Mouse (Mus musculus) lung, postnatal 0 days (tissue): ENCODE data around the gene Gm6899. TPM values are rescaled to one million over a fixed set of nuclear protein-coding genes. Genes with fewer than 3 reads are reported as not detected.

Source experiments
- ATAC-seq: fragments of 200-750 bp; cut with Nextera tagmentation; 2 replicates; pipeline ENCODE4 v1.8.0; 2017; ENCODE audit warnings: moderate library complexity
- DNase-seq: peaks from one replicate; pipeline ENCODE4 v3.0.0-alpha.2; 2016; ENCODE audit warnings: low spot score
- H3K27ac ChIP-seq: fragments of 300-500 bp; sonication (generic); 2 replicates; pipeline ENCODE4 v1.5.1; 2014; ENCODE audit warnings: antibody characterized with exemption, mild to moderate bottlenecking, low read length, mixed read lengths
- H3K27me3 ChIP-seq: fragments of 300-500 bp; sonication (generic); replicated peaks from 2 replicates; pipeline ENCODE4 v1.6.1; 2014; ENCODE audit warnings: low read length, mixed read lengths; ENCODE audit not compliant: insufficient read depth
- H3K36me3 ChIP-seq: fragments of 300-500 bp; sonication (generic); 2 replicates; pipeline ENCODE4 v1.6.1; 2014; ENCODE audit warnings: low read length, mixed read lengths; ENCODE audit not compliant: insufficient read depth
- H3K4me1 ChIP-seq: fragments of 300-500 bp; sonication (generic); 2 replicates; pipeline ENCODE4 v1.6.1; 2014; ENCODE audit warnings: antibody characterized with exemption, low read depth, low read length, mixed read lengths; ENCODE audit not compliant: insufficient read depth
- H3K4me2 ChIP-seq: fragments of 300-500 bp; sonication (generic); replicated peaks from 2 replicates; pipeline ENCODE4 v1.6.1; 2014; ENCODE audit warnings: low read depth, mild to moderate bottlenecking, low read length, moderate library complexity, mixed read lengths
- H3K4me3 ChIP-seq: fragments of 300-500 bp; sonication (generic); 2 replicates; pipeline ENCODE4 v1.5.1; 2014; ENCODE audit warnings: low read depth, low read length
- H3K9ac ChIP-seq: fragments of 300-500 bp; sonication (generic); replicated peaks from 2 replicates; pipeline ENCODE4 v1.6.1; 2014; ENCODE audit warnings: low read depth, mild to moderate bottlenecking
- H3K9me3 ChIP-seq: fragments of 300-500 bp; sonication (generic); 2 replicates; pipeline ENCODE4 v1.6.1; 2016; ENCODE audit warnings: low read length, mixed read lengths
- CTCF ChIP-seq: IDR thresholded peaks from 2 replicates; pipeline ENCODE4 v1.5.1; 2016; ENCODE audit warnings: antibody characterized with exemption, mild to moderate bottlenecking
- EP300 ChIP-seq: IDR thresholded peaks from 2 replicates; pipeline ENCODE4 v1.6.1; 2016; ENCODE audit warnings: antibody characterized with exemption, mild to moderate bottlenecking, control low read depth
- WGBS: fragments of 180-500 bp; shearing (Covaris S2); extraction: QIAGEN DNeasy Blood & Tissue Kit; methylation state at CpG from one replicate; pipeline ENCODE4 v1.1.7; 2014; 5-methylcytosine and 5-hydroxymethylcytosine counted together
- polyA plus RNA-seq: library from polyadenylated mRNA; unstranded; fragments of >200 nt; fragmentation: Nextera tagmentation; extraction: Ambion mirVana; gene quantifications from 2 replicates; pipeline ENCODE4 v1.2.1, GENCODE M21; 2015

Gene Gm6899
- polyA plus RNA-seq, 1 experiment from 2014 or later, result 0.27 TPM

DNA sequence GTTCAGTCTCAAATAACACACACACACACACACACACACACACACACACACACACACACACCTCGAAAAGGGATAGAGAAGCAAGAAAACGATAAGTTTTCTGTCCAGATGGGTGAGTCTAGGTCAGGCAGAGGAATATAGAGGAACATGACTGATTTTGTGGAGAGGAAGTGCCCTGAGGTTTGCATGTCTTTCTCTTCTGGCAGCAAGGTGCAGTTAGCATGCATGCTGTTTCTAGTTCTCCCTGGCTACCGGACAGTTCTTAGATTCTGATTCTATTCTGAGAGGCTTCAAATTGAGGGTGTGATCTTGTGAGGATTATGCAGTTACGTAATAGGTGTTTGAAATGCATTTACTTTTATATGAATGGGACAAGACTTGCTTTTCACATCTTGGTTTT is 7.7 kb downstream of the Gm6899 start:
- H3K9ac ChIP-seq, result no peak overlapping the region
- H3K36me3 ChIP-seq, result no peaks in the 10 kb centered on the region
- WGBS, result 76% methylated on average over 4 of the region's 4 CpGs
- no peaks in the 10 kb centered on the region for H3K9me3 ChIP-seq
- H3K4me2 ChIP-seq, result no peak overlapping the region
- TF ChIP-seq CTCF (no peak), EP300 (no peak)
- DNase-seq (no peak), ATAC-seq (no peak)
- H3K4me1 ChIP-seq, result no peaks in the 10 kb centered on the region
- H3K27me3 ChIP-seq, result no peaks in the 10 kb centered on the region
- H3K4me3 ChIP-seq, result no peak overlapping the region
- H3K27ac ChIP-seq, result no peak overlapping the region

DNA sequence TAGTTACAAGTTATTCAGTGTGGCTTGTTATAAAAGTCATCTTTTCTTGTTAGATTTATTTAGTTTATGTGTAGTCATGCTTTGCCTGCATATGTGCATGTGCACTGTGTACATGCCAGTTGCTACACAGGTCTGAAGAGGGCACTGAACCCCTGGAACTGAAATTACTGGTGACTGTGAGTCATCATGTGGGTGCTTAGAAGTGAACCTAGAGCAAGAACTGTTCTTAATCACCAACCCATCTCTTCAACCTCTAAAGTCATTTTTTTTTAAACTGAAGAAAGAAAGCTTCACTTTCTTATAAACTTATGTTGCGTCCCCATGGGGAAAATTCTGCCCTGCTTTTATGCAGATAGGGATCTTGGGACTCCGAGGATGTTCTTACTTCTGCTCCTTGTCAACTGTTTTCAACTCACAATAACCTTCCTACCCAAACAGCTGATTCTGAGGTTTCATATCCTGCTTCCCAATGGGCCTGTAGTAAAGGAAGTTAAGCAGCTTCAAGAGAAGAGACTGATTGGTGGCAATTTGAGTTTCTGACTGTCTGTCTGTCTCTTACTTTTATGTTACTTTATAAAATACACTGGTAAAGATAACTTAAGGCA is 8.6 kb downstream of the Gm6899 start:
- TF ChIP-seq CTCF (no peak), EP300 (no peak)
- Histone ChIP-seq H3K27me3 (no peaks in the 10 kb centered on the region), H3K9me3 (no peaks in the 10 kb centered on the region), H3K9ac (no peak overlapping the region), H3K36me3 (no peaks in the 10 kb centered on the region), H3K4me1 (no peaks in the 10 kb centered on the region), H3K4me2 (no peak overlapping the region), H3K4me3 (no peak overlapping the region), H3K27ac (no peak overlapping the region)
- ATAC-seq (no peak), DNase-seq (no peak)
- WGBS, result 78% methylated on average over 2 of the region's 2 CpGs

DNA sequence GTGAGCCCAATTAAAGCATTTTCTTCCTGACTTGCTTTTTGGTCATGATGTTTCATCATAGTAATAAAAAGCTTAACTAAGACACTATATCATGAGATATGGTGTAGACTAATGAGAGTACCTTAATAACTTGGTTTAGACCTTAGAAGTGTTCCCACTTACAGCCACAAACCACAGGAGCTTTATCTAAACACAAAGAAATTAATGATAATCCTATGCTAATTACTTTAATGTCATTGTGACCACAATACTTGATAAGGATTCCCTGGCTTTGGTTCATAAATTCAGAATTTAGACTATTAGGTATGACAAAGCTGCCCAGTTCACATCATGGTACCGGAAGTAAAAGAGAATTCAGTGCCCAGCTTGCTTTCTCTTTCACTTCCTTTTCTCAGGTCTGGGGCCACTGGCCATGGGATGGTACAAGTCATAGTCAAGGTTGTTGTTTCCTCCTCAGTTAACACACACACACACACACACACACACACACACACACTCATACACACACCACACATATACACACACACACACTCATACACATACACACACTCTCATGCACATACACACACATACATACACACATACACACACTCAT is 11.1 kb downstream of the Gm6899 start:
- TF ChIP-seq EP300 (no peak), CTCF (no peak)
- Histone ChIP-seq H3K9ac (no peak overlapping the region), H3K4me1 (no peaks in the 10 kb centered on the region), H3K36me3 (no peaks in the 10 kb centered on the region), H3K27me3 (no peaks in the 10 kb centered on the region), H3K4me3 (no peak overlapping the region), H3K27ac (no peak overlapping the region), H3K9me3 (no peaks in the 10 kb centered on the region), H3K4me2 (no peak overlapping the region)
- ATAC-seq, result no peak
- no peak for DNase-seq
- 95% methylated on average over 1 of the region's 1 CpGs for WGBS

DNA sequence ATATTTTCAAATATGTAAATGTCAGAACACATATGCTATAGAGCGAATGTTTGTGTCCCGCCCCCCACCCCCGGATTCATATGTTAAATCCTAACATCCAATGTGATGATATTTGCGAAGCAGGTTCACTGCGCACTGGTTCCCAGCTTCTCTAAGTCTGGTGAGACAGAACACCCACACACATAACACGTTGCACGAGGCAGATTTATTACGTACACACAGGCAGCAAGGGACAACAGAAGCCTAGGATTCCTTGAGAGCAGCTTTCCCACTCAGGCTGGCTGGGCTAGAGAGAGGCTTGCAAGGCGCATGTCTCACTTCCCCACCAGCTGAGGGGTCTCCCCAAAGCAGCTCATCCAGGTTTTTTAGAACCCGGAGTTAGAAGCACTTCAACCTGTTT is 15.8 kb downstream of the Gm6899 start:
- Histone ChIP-seq H3K27ac (no peak overlapping the region), H3K4me3 (no peak overlapping the region), H3K9ac (no peak overlapping the region), H3K36me3 (no peaks in the 10 kb centered on the region), H3K4me1 (no peaks in the 10 kb centered on the region), H3K4me2 (no peak overlapping the region), H3K27me3 (no peaks in the 10 kb centered on the region), H3K9me3 (no peaks in the 10 kb centered on the region)
- WGBS, result 68% methylated on average over 10 of the region's 10 CpGs
- DNase-seq (no peak), ATAC-seq (no peak)
- TF ChIP-seq CTCF (no peak), EP300 (no peak)

DNA sequence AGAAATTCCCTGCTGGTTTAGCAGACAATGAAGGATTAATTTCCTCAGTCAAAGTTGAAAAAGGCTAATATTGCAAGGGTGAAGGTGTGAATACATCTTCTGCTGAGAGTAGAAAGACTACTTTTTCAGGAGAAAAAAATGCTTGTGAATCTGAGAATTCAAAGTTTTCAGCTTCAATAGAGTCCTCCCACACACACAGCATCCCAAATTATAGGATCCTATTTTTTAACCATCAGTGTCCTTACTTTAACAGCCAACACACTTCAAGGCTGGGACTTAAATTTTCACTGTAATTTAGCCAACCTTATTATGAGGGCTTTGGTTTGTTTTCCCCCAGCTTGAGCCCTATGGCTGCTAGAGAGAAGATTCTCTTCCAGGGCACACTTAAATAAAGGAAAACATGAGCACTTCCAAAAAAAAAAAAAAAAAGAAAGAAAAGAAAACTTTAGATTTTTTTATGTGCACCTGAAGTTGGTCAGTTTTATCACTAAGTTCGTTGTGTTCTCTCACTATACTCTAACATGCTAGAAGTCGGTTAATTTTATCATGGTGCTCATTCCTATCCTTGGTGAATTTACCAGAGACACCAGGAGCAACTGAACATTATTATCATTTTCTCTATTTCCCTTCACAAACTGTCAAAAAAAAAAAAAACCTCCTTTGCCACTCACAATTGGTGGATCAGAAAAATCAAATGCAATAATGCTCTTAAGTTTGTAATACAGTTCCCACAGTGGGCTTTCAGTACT is 25.6 kb downstream of the Gm6899 start:
- H3K27ac ChIP-seq, result no peak overlapping the region
- H3K9me3 ChIP-seq, result no peaks in the 10 kb centered on the region
- no peak overlapping the region for H3K9ac ChIP-seq
- H3K4me2 ChIP-seq, result no peak overlapping the region
- no peak for DNase-seq
- TF ChIP-seq EP300 (no peak), CTCF (no peak)
- H3K36me3 ChIP-seq, result no peaks in the 10 kb centered on the region
- H3K27me3 ChIP-seq, result no peaks in the 10 kb centered on the region
- no peak overlapping the region for H3K4me3 ChIP-seq
- ATAC-seq, result no peak
- WGBS, result 80% methylated on average over 2 of the region's 2 CpGs
- H3K4me1 ChIP-seq, result no peaks in the 10 kb centered on the region

DNA sequence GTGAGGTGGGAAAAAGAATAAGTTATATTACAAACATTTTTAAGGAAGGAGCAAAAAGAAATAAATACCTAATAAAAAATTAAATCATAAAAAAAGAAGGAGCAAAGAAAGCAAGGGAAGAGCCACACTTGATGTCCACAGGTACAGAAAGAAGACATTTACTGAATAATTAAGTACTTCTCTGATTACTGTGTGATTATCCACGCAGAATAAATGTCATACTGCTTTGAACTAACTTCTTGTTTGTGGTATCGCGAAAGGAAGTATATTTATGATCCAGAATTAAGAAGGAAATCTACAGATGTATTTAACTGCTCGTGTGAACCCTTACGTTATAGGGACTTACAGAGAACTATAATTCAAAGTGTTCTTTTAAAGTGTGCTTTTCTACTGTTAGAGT is 29.7 kb downstream of the Gm6899 start:
- 80% methylated on average over 5 of the region's 5 CpGs for WGBS

More for the DNA sequence above, 29.7 kb downstream of the Gm6899 start:
- Histone ChIP-seq H3K27me3 (no peaks in the 10 kb centered on the region), H3K4me1 (no peaks in the 10 kb centered on the region), H3K9ac (no peak overlapping the region), H3K4me2 (no peak overlapping the region), H3K27ac (no peak overlapping the region), H3K9me3 (no peaks in the 10 kb centered on the region), H3K4me3 (no peak overlapping the region), H3K36me3 (no peaks in the 10 kb centered on the region)
- no peak for TF ChIP-seq EP300
- TF ChIP-seq CTCF, result no peak
- DNase-seq, result no peak
- ATAC-seq, result no peak
